Mouse (Mus musculus): ENCODE results near the gene Mta2.

Gene Mta2

DNA sequence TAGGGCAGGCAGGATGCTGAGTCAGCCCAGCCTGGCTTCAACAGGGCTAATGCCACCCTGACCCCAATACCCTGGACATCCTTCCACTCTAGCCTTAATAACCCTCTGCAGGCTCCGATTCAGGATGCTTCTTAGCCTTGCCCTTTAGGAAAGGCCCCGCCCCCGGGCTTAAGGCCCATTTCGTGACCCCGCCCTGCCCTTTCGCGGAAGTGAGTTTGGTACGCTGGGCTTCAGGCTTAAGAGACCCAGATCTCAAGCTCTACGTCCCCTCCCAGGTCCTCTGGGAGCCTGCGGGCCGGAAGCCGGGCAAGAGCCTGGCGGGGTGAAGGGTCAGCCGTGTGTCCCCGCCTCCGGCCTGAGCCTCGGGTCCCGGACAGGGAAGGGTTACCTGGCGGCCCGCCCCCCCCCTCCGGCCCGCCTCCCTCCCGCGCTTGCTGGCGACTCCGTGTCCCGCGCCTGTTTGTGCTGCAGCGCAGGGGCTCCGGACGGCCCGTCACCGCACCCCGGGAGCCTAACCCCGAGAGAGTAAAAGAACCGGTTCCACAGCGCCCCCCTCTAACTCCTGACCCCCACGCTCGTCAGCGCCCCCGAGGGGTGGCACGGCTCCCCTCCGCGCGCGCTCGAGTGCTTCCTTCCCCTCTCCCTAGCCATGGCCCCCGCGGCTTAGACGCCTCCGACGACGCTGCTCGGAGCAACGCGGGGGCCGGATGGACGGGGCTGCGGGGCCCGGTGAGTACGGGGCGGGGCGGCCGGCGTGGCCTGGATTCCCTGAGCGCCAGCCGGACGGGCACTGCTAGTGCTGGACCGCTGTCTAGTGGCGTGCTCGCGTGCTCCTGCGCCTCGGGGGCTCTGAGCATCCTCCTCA lies 12.2 kb upstream of the Mta2 start, which contains the start of the genes Rom1 and Eml3:
TSS of gene Rom1 (minus strand) at position 133 of the 865 bp plus-strand sequence.
TSS of gene Eml3 (plus strand) at position 329 of the 865 bp plus-strand sequence.
- peak; percentile 53 for DNase-seq (ENCODE audit: low read depth, low spot score)

DNA sequence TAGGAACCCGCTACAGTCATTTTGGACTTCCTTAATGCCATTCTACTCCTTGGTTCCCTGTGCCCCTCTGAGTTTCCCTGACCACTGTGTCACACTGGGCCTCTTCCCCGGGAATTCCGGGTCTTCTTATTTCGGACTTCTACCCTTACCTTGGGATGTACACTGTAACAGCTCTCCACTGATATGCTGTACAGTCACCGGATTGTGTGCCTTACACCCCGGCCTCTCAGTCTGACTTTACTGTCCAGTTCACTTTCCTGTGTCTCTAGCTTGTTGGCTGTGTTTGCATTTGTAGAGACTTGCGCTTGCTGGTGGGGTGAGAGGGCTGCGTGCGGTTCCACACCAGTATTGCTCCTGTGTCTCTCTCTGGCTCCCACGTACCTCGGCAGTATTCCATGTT lies 11.6 kb upstream of the Mta2 start:
- no peak for DNase-seq (ENCODE audit: low read depth, low spot score)

- DNase-seq (ENCODE audit: low read depth, low spot score) = no peak
Measured at GRCm38 (mm10) chr19:8930771-8931170, 10.9 kb upstream of the Mta2 start.

DNA sequence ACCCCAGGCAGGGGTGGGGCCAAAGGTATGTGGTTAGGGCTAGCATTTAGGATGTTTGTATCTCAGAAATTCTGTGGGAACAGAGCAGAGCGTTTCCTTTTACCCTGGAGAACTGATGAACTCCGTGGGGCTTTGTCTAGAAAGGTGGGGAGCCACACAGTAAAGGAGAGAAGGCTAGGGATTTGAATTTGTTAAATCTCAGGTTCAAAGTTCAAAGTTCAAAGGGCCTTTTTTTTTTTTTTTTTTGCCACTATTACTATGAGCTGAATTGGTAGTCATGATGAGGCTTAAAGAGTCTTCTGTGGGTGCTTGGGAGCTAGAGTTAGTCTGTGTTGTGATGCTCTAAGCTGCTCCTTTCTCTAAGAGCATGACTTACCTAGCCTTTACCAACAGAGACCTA lies 4.9 kb upstream of the Mta2 start:
- DNase-seq (ENCODE audit: low read depth, low spot score) = no peak

- no peak for DNase-seq (ENCODE audit: low read depth, low spot score)
Measured at GRCm38 (mm10) chr19:8940526-8941133, 1.0 kb upstream of the Mta2 start.

- DNase-seq (ENCODE audit: low read depth, low spot score) = no peak
Measured at GRCm38 (mm10) chr19:8941136-8941514, 550 bp upstream of the Mta2 start.

GRCm38 (mm10) chr19:8942276-8942964 lies 745 bp downstream of the Mta2 start:
- DNase-seq (ENCODE audit: low read depth, low spot score) = no peak

DNA sequence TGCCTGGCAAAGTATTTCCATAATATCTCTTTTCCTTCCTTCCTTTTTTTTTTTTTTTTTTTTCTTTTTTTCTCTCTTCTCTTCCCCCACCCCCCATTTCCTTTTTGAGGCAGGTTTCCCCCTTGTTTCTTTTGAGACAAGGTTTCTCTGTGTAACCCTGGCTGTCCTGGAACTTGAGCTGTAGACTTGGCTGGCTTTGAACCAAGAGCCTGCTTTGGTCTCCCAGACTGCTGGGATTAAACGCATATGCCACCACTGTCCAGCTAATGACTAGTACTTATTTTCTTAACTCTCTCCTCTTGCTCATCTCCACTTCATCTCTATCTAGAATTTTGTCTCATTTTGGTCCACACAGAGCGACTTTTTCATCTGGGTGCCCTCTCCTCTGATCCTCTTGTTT lies 1.4 kb downstream of the Mta2 start:
- DNase-seq (ENCODE audit: low read depth, low spot score) = no peak

GRCm38 (mm10) chr19:8944062-8944461 lies 2.4 kb downstream of the Mta2 start:
- DNase-seq (ENCODE audit: low read depth, low spot score) = no peak

GRCm38 (mm10) chr19:8944750-8945149 lies 3.1 kb downstream of the Mta2 start:
- DNase-seq (ENCODE audit: low read depth, low spot score) = no peak

GRCm38 (mm10) chr19:8945251-8945650 lies 3.6 kb downstream of the Mta2 start:
- no peak for DNase-seq (ENCODE audit: low read depth, low spot score)

DNA sequence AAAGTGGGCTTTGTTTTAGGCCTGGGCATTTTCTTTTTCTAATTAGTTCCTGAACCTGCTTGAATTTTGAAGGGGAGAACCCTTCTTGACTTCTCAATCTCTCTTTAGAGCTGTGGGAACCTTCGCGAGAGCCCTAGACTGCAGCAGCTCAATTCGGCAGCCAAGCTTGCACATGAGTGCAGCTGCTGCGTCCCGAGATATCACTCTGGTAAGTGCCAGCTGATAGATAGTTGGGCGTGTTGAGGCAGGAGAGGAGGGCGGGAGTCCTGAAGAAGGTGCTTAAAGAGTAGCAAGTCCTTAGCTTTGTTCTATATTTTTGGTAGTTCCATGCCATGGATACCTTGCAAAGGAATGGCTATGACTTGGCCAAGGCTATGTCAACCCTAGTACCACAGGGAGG lies 5.3 kb downstream of the Mta2 start:
- DNase-seq (ENCODE audit: low read depth, low spot score) = no peak

DNA sequence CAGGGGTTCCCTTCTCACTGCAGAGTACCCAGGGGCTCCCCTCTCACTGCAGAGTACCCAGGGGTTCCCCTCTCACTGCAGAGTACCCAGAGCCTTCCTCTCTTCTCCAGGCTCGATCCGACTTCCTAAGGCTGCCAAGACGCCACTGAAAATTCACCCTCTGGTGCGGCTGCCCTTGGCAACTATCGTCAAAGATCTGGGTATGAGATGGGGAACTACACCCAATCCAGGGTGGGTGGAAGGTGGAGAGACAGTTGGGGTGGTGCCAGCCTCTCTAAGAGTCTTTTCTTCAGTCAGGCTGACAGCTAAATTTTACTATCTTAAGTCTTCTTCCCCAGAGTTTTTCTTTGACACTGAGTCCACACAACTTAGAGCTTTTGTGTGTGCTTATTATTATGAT lies 8.5 kb downstream of the Mta2 start:
- no peak for DNase-seq (ENCODE audit: low read depth, low spot score)

DNA sequence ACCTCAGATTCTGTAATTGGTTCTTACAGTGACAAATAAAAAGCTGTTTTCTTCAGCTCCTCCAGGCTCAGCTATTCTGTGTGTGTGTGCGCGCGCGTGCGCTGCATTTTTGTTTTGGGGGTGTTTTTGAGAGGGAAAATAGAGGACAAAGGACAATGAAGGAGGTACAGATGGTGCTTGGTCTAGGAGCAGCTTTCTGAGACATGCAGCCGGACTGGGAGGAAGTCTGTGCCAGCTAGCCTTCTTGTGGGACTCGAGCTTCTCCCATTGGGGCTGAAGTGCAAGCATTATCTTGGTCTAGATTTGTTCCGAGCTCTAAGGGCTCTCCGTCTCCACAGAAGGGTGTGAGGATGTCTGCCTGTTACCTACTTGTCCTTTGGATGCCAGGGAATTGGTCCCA lies 10.6 kb downstream of the Mta2 start:
- no peak for DNase-seq (ENCODE audit: low read depth, low spot score)

- peak; percentile 87 for DNase-seq (ENCODE audit: low read depth, low spot score)
Measured at GRCm38 (mm10) chr19:8953135-8954039, 11.7 kb downstream of the Mta2 start, which contains the start of gene Tut1. TSS of gene Tut1 (plus strand) at chr19:8953847.

DNA sequence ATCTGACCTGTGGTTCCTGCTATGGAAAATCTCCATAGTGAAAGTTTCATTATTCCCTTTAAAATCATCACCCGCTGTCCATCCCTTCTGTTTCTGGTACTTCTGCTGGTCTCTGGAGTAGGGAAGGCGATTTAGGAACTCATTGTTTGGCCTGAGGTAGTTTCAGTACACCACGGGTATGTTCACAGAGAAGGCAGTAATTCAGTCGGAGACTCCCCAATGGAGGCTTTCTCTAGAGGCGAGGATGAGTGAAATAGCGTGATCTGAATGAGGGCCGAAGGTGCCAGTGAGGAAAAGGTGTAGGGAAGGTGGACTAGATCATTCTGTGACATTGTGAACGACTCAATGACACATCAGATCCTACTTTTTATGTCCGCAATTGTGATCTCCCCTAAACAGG lies 12.5 kb downstream of the Mta2 start:
- no peak for DNase-seq (ENCODE audit: low read depth, low spot score)

GRCm38 (mm10) chr19:8962256-8962655 lies 20.6 kb downstream of the Mta2 start:
- no peak for DNase-seq (ENCODE audit: low read depth, low spot score)

DNA sequence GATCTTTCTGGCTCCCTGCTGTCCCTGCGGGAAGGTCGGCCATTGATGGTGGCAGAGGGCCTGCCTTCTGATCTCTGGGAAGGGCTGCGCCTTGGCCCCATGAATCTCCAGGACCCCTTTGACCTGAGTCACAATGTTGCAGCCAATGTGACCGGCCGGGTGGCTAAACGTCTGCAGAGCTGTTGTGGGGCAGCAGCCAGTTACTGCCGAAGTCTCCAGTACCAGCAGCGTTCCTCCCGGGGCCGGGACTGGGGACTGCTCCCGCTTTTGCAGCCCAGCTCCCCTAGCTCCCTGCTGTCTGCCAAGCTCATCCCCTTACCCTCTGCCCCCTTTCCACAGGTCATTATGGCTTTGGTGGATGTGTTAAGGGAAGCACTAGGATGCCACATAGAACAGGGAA lies 23.4 kb downstream of the Mta2 start:
- no peak for DNase-seq (ENCODE audit: low read depth, low spot score)

DNA sequence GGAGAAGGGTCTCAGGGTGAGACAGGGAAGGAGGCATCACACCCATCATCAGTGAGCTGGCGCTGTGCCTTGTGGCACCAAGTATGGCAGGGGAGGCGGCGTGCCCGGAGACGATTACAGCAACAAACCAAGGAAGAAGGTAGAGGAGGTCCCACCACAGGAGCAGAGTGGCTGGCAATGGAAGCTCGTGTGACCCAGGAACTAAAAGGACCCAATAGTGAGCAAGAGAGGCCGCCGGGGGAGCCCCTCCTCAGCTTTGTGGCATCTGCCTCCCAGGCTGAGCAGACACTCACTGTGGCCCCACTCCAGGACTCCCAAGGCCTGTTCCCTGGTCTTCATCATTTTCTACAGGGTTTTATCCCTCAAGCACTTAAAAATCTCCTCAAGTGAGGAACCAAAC lies 24.1 kb downstream of the Mta2 start:
- no peak for DNase-seq (ENCODE audit: low read depth, low spot score)

DNA sequence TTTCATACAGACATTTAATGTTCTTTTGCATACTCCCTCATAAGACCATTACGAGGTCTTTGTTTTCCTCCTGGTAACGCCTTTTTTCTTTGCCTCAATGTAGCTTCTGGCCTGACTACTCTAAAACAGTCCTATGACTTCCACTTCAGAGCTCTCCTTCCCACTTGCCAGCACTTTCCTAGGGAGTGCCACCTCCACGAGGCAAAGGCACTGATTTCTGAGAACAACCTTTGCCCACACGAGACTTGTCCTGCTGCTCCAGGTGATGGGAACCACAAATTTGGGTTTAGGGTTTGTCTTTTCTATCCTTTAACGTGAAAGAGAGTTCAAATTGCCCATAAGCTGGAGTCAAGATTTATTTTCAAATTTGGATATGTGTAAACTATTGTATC lies 24.5 kb downstream of the Mta2 start:
- no peak for DNase-seq (ENCODE audit: low read depth, low spot score)

- peak; percentile 98 for DNase-seq (ENCODE audit: low read depth, low spot score)
Measured at GRCm38 (mm10) chr19:8966590-8967372, 25.1 kb downstream of the Mta2 start, which contains the start of gene Eef1g. TSS of gene Eef1g (plus strand) at chr19:8967041.

Measured in embryo, embryonic 11.5 days (tissue).